Mouse (Mus musculus) stomach, postnatal 0 days (tissue): ENCODE results near the gene Prps1l1.

Experiments used
- CTCF ChIP-seq: IDR thresholded peaks from 2 replicates; pipeline ENCODE4 v1.5.1; 2016; ENCODE audit warnings: antibody characterized with exemption, low read depth, mild to moderate bottlenecking, moderate library complexity
- EP300 ChIP-seq: optimal IDR thresholded peaks from 2 replicates; pipeline ENCODE3; 2016; ENCODE audit warnings: antibody characterized with exemption

- TF ChIP-seq EP300 = no peak
- TF ChIP-seq CTCF = peak; percentile 50
Observed at GRCm38 (mm10) chr12:34937918-34938317, 46.6 kb upstream of the Prps1l1 start.
